Mouse (Mus musculus): ENCODE measurements around the gene Cdh22.

The Cdh22 gene

GRCm38 (mm10) chr2:165078605-165079004 is 156.0 kb downstream of the Cdh22 start:
- DNase-seq, result peak in 1 of 2 experiments; percentile 47

GRCm38 (mm10) chr2:165078045-165078444 is 156.6 kb downstream of the Cdh22 start:
- DNase-seq, result no peak

- DNase-seq, result peak; percentile 27 to 37
These were observed 157.6 kb downstream of the Cdh22 start for GRCm38 (mm10) chr2:165077055-165077454.

- DNase-seq, result peak; percentile 95
These were observed 159.7 kb downstream of the Cdh22 start for GRCm38 (mm10) chr2:165074937-165075336.

GRCm38 (mm10) chr2:165074081-165074884 is 160.4 kb downstream of the Cdh22 start:
- DNase-seq, result peak; percentile 86 to 88

- peak; percentile 91 to 93 for DNase-seq
These were observed 161.3 kb downstream of the Cdh22 start for GRCm38 (mm10) chr2:165073381-165073781.

- peak; percentile 89 to 90 for DNase-seq
These were observed 164.4 kb downstream of the Cdh22 start for GRCm38 (mm10) chr2:165070096-165070816.

- no peak for DNase-seq
These were observed 165.8 kb downstream of the Cdh22 start for GRCm38 (mm10) chr2:165068806-165069205.

GRCm38 (mm10) chr2:165064489-165064888 is 170.2 kb downstream of the Cdh22 start:
- no peak for DNase-seq

- DNase-seq, result no peak
These were observed 172.8 kb downstream of the Cdh22 start for GRCm38 (mm10) chr2:165061638-165062433.
